Mouse (Mus musculus) bone marrow macrophage, adult 2 months (primary cell): Measurements from ENCODE around the gene Alkbh3.

ENCODE experiments used
- CTCF ChIP-seq: IDR thresholded peaks from 2 replicates; pipeline ENCODE4 v1.5.1; 2012; ENCODE audit warnings: low read depth, mild to moderate bottlenecking, low read length, moderate library complexity
- POLR2A ChIP-seq: IDR thresholded peaks from 2 replicates; pipeline ENCODE4 v1.6.1; 2012; ENCODE audit warnings: mild to moderate bottlenecking, low read depth, low read length, borderline replicate concordance

GRCm38 (mm10) chr2:93957785-93958175 lies 52.8 kb downstream of the Alkbh3 start:
- TF ChIP-seq CTCF (no peak), POLR2A (no peak)
